Mouse (Mus musculus) C2C12 (cell line): ENCODE results near the gene Hnf1b. TPM values are rescaled to one million over a fixed set of nuclear protein-coding genes. Genes with fewer than 3 reads are reported as not detected.

ENCODE experiments used
- H3K27me3 ChIP-seq: one replicate; pipeline ENCODE4 v1.6.1; 2011; ENCODE audit not compliant: control insufficient read depth, insufficient read depth, insufficient read length
- H3K36me3 ChIP-seq: one replicate; pipeline ENCODE4 v1.6.1; 2011; ENCODE audit not compliant: control insufficient read depth, insufficient read depth
- H3K4me3 ChIP-seq: one replicate; pipeline ENCODE4 v1.5.1; 2011; ENCODE audit warnings: mild to moderate bottlenecking, control low read depth; ENCODE audit not compliant: poor library complexity, insufficient read depth, severe bottlenecking
- H3K79me2 ChIP-seq: one replicate; pipeline ENCODE4 v1.6.1; 2011; ENCODE audit not compliant: control insufficient read depth, insufficient read depth
- H3K79me3 ChIP-seq: one replicate; pipeline ENCODE4 v1.6.1; 2011; ENCODE audit warnings: low read depth, control low read depth
- H3ac ChIP-seq: one replicate; pipeline ENCODE3; 2011; ENCODE audit warnings: low read depth; ENCODE audit not compliant: control insufficient read depth, insufficient read length
- CEBPB ChIP-seq: IDR thresholded peaks from one replicate; pipeline ENCODE4 v1.6.1; 2011; ENCODE audit warnings: low read depth, mild to moderate bottlenecking, control low read depth, moderate library complexity
- CTCF ChIP-seq: IDR thresholded peaks from one replicate; pipeline ENCODE4 v1.5.1; 2011; ENCODE audit not compliant: control insufficient read depth, insufficient read depth, insufficient read length
- FOSL1 ChIP-seq: IDR thresholded peaks from one replicate; pipeline ENCODE4 v1.8.0; 2011; ENCODE audit warnings: mild to moderate bottlenecking, low read length; ENCODE audit not compliant: poor library complexity, insufficient read depth, severe bottlenecking
- MAX ChIP-seq: IDR thresholded peaks from one replicate; pipeline ENCODE4 v1.6.1; 2011; ENCODE audit warnings: mild to moderate bottlenecking, control low read depth
- MYOD1 ChIP-seq: IDR thresholded peaks from one replicate; pipeline ENCODE4 v1.6.1; 2011; ENCODE audit warnings: low read depth; ENCODE audit not compliant: control insufficient read depth, insufficient read length
- MYOG ChIP-seq: IDR thresholded peaks from one replicate; pipeline ENCODE4 v1.6.1; 2011; ENCODE audit not compliant: control insufficient read depth, insufficient read length; ENCODE audit errors: extremely low read depth
- USF1 ChIP-seq: IDR thresholded peaks from one replicate; pipeline ENCODE4 v1.6.1; 2011; ENCODE audit warnings: low read depth, mild to moderate bottlenecking, control low read depth, moderate library complexity
- polyA plus RNA-seq: library from polyadenylated mRNA; unstranded; fragments of >200 nt; fragmentation: generic; extraction: Trizol; gene quantifications from one replicate; pipeline ENCODE4 v1.2.1, GENCODE M21; 2012; ENCODE audit warnings: missing spikeins

Gene Hnf1b
- polyA plus RNA-seq, 1 experiment, result not detected

- Histone ChIP-seq H3ac (no peak overlapping the region), H3K4me3 (no peak overlapping the region), H3K27me3 (peaks cover 51% of the 10 kb centered on the region), H3K79me2 (no peaks in the 10 kb centered on the region), H3K36me3 (no peaks in the 10 kb centered on the region), H3K79me3 (no peaks in the 10 kb centered on the region)
- TF ChIP-seq CEBPB (no peak), MYOD1 (no peak)
Measured at GRCm38 (mm10) chr11:83854091-83854490, 4.2 kb downstream of the Hnf1b start.

DNA sequence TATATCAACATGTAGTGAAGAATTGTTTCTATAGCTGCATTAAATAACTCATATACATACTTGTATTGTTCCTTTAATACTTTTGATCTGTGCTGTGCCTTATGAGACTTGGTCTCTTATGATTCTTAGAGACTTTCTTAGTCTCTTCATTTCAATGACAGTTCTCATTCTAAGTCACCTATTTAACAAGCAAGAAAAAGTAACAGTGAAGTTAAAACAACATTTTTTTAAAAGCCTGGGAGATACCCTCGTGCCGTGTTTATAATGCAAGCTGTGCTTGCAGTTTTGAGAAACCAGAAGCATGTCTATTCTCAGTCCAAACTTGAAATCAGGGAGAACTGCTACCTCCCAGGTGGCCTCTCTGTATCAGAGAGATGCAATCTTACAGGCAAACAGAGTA, 4.8 kb downstream of the Hnf1b start:
- Histone ChIP-seq H3K4me3 (no peak overlapping the region), H3ac (no peak overlapping the region), H3K27me3 (peaks cover 46% of the 10 kb centered on the region), H3K36me3 (no peaks in the 10 kb centered on the region), H3K79me3 (no peaks in the 10 kb centered on the region), H3K79me2 (no peaks in the 10 kb centered on the region)
- TF ChIP-seq FOSL1 (no peak), CEBPB (no peak), CTCF (no peak), MYOG (no peak), USF1 (no peak), MAX (no peak), MYOD1 (no peak)

- H3ac ChIP-seq, result no peak overlapping the region
- no peaks in the 10 kb centered on the region for H3K36me3 ChIP-seq
- no peaks in the 10 kb centered on the region for H3K79me2 ChIP-seq
- no peak overlapping the region for H3K4me3 ChIP-seq
- no peaks in the 10 kb centered on the region for H3K79me3 ChIP-seq
- TF ChIP-seq MYOG (no peak), MYOD1 (no peak)
- H3K27me3 ChIP-seq, result peaks cover 25% of the 10 kb centered on the region
Measured at GRCm38 (mm10) chr11:83857256-83857655, 7.4 kb downstream of the Hnf1b start.

GRCm38 (mm10) chr11:83865286-83865685, 15.4 kb downstream of the Hnf1b start:
- Histone ChIP-seq H3ac (no peak overlapping the region), H3K79me2 (no peaks in the 10 kb centered on the region), H3K79me3 (no peaks in the 10 kb centered on the region), H3K27me3 (peaks cover 41% of the 10 kb centered on the region), H3K36me3 (no peaks in the 10 kb centered on the region), H3K4me3 (no peak overlapping the region)
- TF ChIP-seq USF1 (no peak), MAX (no peak), FOSL1 (no peak), CEBPB (no peak), CTCF (no peak), MYOG (no peak)

- H3ac ChIP-seq, result no peak overlapping the region
Measured at GRCm38 (mm10) chr11:83867571-83867970, 17.7 kb downstream of the Hnf1b start.

DNA sequence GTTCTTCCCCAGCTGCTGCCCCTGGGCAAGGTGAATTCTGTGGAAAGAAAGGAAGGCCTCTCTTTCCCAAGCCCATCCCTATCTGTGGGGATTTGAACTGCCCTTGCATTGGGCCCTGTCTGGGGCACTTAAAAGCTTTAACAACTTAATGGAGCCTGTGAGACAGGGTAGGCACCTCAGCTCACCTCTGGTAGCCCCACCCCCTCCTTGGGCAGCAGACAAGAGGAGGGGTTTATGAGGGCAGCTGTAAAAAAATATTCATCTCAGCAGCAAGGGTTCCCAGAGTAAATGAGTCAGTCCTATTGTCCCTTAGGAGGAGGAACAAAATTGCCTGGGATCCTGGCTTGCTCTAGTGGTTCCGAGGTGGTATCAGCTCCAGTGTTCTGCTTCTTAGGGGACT, 19.3 kb downstream of the Hnf1b start:
- Histone ChIP-seq H3ac (no peak overlapping the region), H3K36me3 (no peaks in the 10 kb centered on the region), H3K79me3 (no peaks in the 10 kb centered on the region), H3K79me2 (no peaks in the 10 kb centered on the region), H3K27me3 (peaks cover 34% of the 10 kb centered on the region), H3K4me3 (no peak overlapping the region)
- TF ChIP-seq CEBPB, result no peak
- TF ChIP-seq MYOG, result no peak
- no peak for TF ChIP-seq MAX
- no peak for TF ChIP-seq MYOD1
- no peak for TF ChIP-seq USF1
- TF ChIP-seq CTCF, result no peak
- TF ChIP-seq FOSL1, result no peak

More at GRCm38 (mm10) chr11:83867571-83867970, 17.7 kb downstream of the Hnf1b start:
- TF ChIP-seq FOSL1 (no peak), MAX (no peak), CTCF (no peak), MYOG (no peak), CEBPB (no peak), USF1 (no peak), MYOD1 (no peak)
- Histone ChIP-seq H3K36me3 (no peaks in the 10 kb centered on the region), H3K27me3 (peaks cover 42% of the 10 kb centered on the region), H3K4me3 (no peak overlapping the region), H3K79me2 (no peaks in the 10 kb centered on the region), H3K79me3 (no peaks in the 10 kb centered on the region)
